Mouse (Mus musculus): ENCODE results near the gene Sae1. TPM values are rescaled to one million over a fixed set of nuclear protein-coding genes. Genes with fewer than 3 reads are reported as not detected.
"Not testable (repeated sequence)": the region's sequence is repeated elsewhere in the genome, so short reads cannot be mapped to it uniquely, and the experiment has no call there.

The Sae1 gene
- total RNA-seq, 2 experiments from 2014 or later, result 21.4 to 29.2 TPM

- DNase-seq, result peak in 1 of 2 experiments; percentile 21
- intact Hi-C loops (cut with DNase I), result no loop called here
Observed at GRCm38 (mm10) chr7:16404315-16405072, 16.9 kb upstream of the Sae1 start.

GRCm38 (mm10) chr7:16402968-16403948 lies 15.7 kb upstream of the Sae1 start:
- peak in 1 of 2 experiments; percentile 37 for DNase-seq
- intact Hi-C loops (cut with DNase I), result no loop called here

GRCm38 (mm10) chr7:16402449-16402848 lies 14.8 kb upstream of the Sae1 start:
- intact Hi-C loops (cut with DNase I), result no loop called here
- no peak for DNase-seq

GRCm38 (mm10) chr7:16401991-16402431 lies 14.4 kb upstream of the Sae1 start:
- intact Hi-C loops (cut with DNase I), result no loop called here
- DNase-seq, result peak; percentile 23 to 50

- intact Hi-C loops (cut with DNase I), result no loop called here
- DNase-seq, result peak; percentile 89 to 91
Observed at GRCm38 (mm10) chr7:16400689-16401611, 13.3 kb upstream of the Sae1 start, which contains the start of gene Zc3h4. TSS of gene Zc3h4 (plus strand) at chr7:16400910.

GRCm38 (mm10) chr7:16399820-16400688 lies 12.4 kb upstream of the Sae1 start:
- intact Hi-C loops (cut with DNase I), result no loop called here
- peak; percentile 94 to 97 for DNase-seq

GRCm38 (mm10) chr7:16399098-16399819 lies 11.7 kb upstream of the Sae1 start:
- DNase-seq, result peak; percentile 86 to 88
- intact Hi-C loops (cut with DNase I), result no loop called here

GRCm38 (mm10) chr7:16398387-16399050 lies 10.9 kb upstream of the Sae1 start:
- DNase-seq, result no peak
- intact Hi-C loops (cut with DNase I), result no loop called here

- intact Hi-C loops (cut with DNase I), result loop anchor here (2.0 kb wide), 1 partner anchor 65 kb away; no protein-coding TSS in a partner anchor
- DNase-seq, result no peak
Observed at GRCm38 (mm10) chr7:16397465-16397864, 9.9 kb upstream of the Sae1 start.

GRCm38 (mm10) chr7:16395944-16396343 lies 8.3 kb upstream of the Sae1 start:
- intact Hi-C loops (cut with DNase I), result loop anchor here (1.0 to 2.0 kb wide), 2 partner anchors 30 to 67 kb away; no protein-coding TSS in a partner anchor
- DNase-seq, result peak in 1 of 2 experiments; percentile 39

- intact Hi-C loops (cut with DNase I), result loop anchor here (5.0 kb wide), 1 partner anchor 224 kb away; no protein-coding TSS in a partner anchor
- DNase-seq, result no peak
Observed at GRCm38 (mm10) chr7:16392923-16393322, 5.3 kb upstream of the Sae1 start.

GRCm38 (mm10) chr7:16389942-16390341 lies 2.3 kb upstream of the Sae1 start:
- DNase-seq, result not testable (repeated sequence)
- intact Hi-C loops (cut with DNase I), result loop anchor here (5.0 kb wide), 1 partner anchor 227 kb away; no protein-coding TSS in a partner anchor

GRCm38 (mm10) chr7:16376505-16376904 lies 11.1 kb downstream of the Sae1 start:
- peak in 1 of 2 experiments; percentile 40 for DNase-seq
- intact Hi-C loops (cut with DNase I), result loop anchor here (1.0 to 2.0 kb wide), 2 partner anchors 50 to 86 kb away; no protein-coding TSS in a partner anchor

GRCm38 (mm10) chr7:16374989-16375388 lies 12.6 kb downstream of the Sae1 start:
- intact Hi-C loops (cut with DNase I), result loop anchor here (1.0 to 5.0 kb wide), 3 partner anchors 48 to 81 kb away; no protein-coding TSS in a partner anchor
- DNase-seq, result no peak

GRCm38 (mm10) chr7:16373719-16374118 lies 13.9 kb downstream of the Sae1 start:
- intact Hi-C loops (cut with DNase I), result loop anchor here (5.0 kb wide), 2 partner anchors 46 to 61 kb away; no protein-coding TSS in a partner anchor
- DNase-seq, result no peak

GRCm38 (mm10) chr7:16370596-16370995 lies 17.0 kb downstream of the Sae1 start:
- intact Hi-C loops (cut with DNase I), result loop anchor here (5.0 kb wide), 2 partner anchors 43 to 58 kb away; no protein-coding TSS in a partner anchor
- no peak for DNase-seq

GRCm38 (mm10) chr7:16368835-16369234 lies 18.8 kb downstream of the Sae1 start:
- intact Hi-C loops (cut with DNase I), result loop anchor here (10.0 kb wide), 1 partner anchor 164 kb away; no protein-coding TSS in a partner anchor
- DNase-seq, result no peak
